Comparison of ENCODE assay signal across 29 mouse cellular contexts in genomic region chr2:153558464-153558863, GRCm38 (mm10). TPM values are rescaled to one million over a fixed set of nuclear protein-coding genes. Genes with fewer than 3 reads are reported as not detected.
DNase-seq lines count a peak whose midpoint lies in the region; ATAC-seq and TF ChIP-seq lines count a peak whose summit lies in the region.
"Had no signal": no experiment of that assay in that cellular context is flagged by ENCODE, and none has a peak within 500 bp of the region (broad histone marks: within the 10 kb centered on the region; RNA-seq: fewer than 3 reads in every experiment).

No protein-coding gene starts in this region.

- peak; percentile 72 for DNase-seq in MEL (ENCODE audit: low read depth, low spot score)
- no peak for DNase-seq in liver, postnatal 0 days
- no peak for DNase-seq in left cerebral cortex, postnatal 25 days (ENCODE audit: low spot score in 2 of 2)
- no peak for DNase-seq in adrenal gland, postnatal 25 days
- DNase-seq: adrenal gland, postnatal 14 days; cerebellum, adult 2 months; cerebellum, postnatal 14 days; gastrocnemius, adult 2 months; gastrocnemius, postnatal 36 days; heart, postnatal 14 days; kidney, adult 18-20 months; kidney, postnatal 25 days; lung, adult 18-20 months; lung, postnatal 4 days; thymus, postnatal 14 days had no signal

- peaks cover 0 to 32% of the 10 kb centered on the region in 2 experiments; a peak in 2 of 4 replicates for H3K36me3 ChIP-seq in MEL (ENCODE audit: control insufficient read depth in 1 of 2, insufficient read depth in 2 of 2, low read length in 2 of 2)
- no peaks in the 10 kb centered on the region for H3K36me3 ChIP-seq in liver, embryonic 12.5 days
- H3K36me3 ChIP-seq in liver, postnatal 0 days (replicated peaks; ENCODE audit: insufficient read depth, low read length) = no peaks in the 10 kb centered on the region
- H3K36me3 ChIP-seq: embryonic facial prominence, embryonic 12.5 days; G1E; hindbrain, embryonic 10.5 days; kidney, embryonic 15.5 days; limb, embryonic 12.5 days; midbrain, embryonic 12.5 days; neural tube, embryonic 13.5 days had no signal

- ATAC-seq in liver, embryonic 12.5 days = 0 out of 2 replicates have a peak, but pooled peaks have one; percentile 40
- peak; percentile 14; the same call in 1 of the 2 replicates for ATAC-seq in liver, postnatal 0 days
- peak; percentile 18; the same call in 1 of the 2 replicates for ATAC-seq in megakaryocyte-erythroid progenitor cell, adult 5-6 weeks (replicated peaks; ENCODE audit: low FRiP score, low TSS enrichment, poor library complexity, severe bottlenecking)
- ATAC-seq in granulocyte monocyte progenitor cell, adult 5-6 weeks (replicated peaks; ENCODE audit: poor library complexity, severe bottlenecking) = no peak
- ATAC-seq: forebrain, embryonic 14.5 days; hindbrain, embryonic 16.5 days; lung, postnatal 0 days; Patski had no signal

- H3K9me3 ChIP-seq in MEL (replicated peaks; ENCODE audit: insufficient read depth, low read length) = no peaks in the 10 kb centered on the region
- H3K9me3 ChIP-seq in liver, embryonic 12.5 days (replicated peaks) = no peaks in the 10 kb centered on the region
- no peaks in the 10 kb centered on the region for H3K9me3 ChIP-seq in liver, postnatal 0 days (ENCODE audit: low read length)
- H3K9me3 ChIP-seq: embryonic facial prominence, embryonic 12.5 days; G1E; hindbrain, embryonic 10.5 days; kidney, embryonic 15.5 days; midbrain, embryonic 12.5 days; neural tube, embryonic 13.5 days had no signal

- no peak for TF ChIP-seq CTCF in MEL (IDR thresholded peaks at IDR 0.05 in 2 of 3, conservative IDR thresholded peaks at IDR 0.05 in 1 of 3; ENCODE audit: control insufficient read depth in 1 of 3, insufficient read depth in 1 of 3, low read depth in 2 of 3, low read length in 3 of 3, poor library complexity in 1 of 3, severe bottlenecking in 1 of 3)
- no peak for TF ChIP-seq CTCF in liver, postnatal 0 days (IDR thresholded peaks at IDR 0.05; ENCODE audit: low read depth)

- peak overlapping the region; percentile 59 for H3K27ac ChIP-seq in MEL (ENCODE audit: control insufficient read depth, low read depth, low read length)
- peak overlapping the region; percentile 4 for H3K27ac ChIP-seq in liver, embryonic 12.5 days
- H3K27ac ChIP-seq in liver, postnatal 0 days (ENCODE audit: low read depth) = no peak overlapping the region
- H3K27ac ChIP-seq: embryonic facial prominence, embryonic 12.5 days; gastrocnemius, adult 2 months; hindbrain, embryonic 10.5 days; kidney, embryonic 15.5 days; limb, embryonic 12.5 days; midbrain, embryonic 12.5 days; neural tube, embryonic 13.5 days had no signal

- no peak overlapping the region for H3K4me2 ChIP-seq in liver, embryonic 12.5 days
- no peak overlapping the region for H3K4me2 ChIP-seq in liver, postnatal 0 days (ENCODE audit: low read depth, low read length)
- H3K4me2 ChIP-seq: embryonic facial prominence, embryonic 12.5 days; kidney, embryonic 15.5 days; limb, embryonic 12.5 days; midbrain, embryonic 12.5 days; neural tube, embryonic 13.5 days had no signal

- H3K27me3 ChIP-seq in MEL (ENCODE audit: control insufficient read depth in 1 of 2, insufficient read depth in 2 of 2, low read length in 2 of 2) = no peaks in the 10 kb centered on the region
- H3K27me3 ChIP-seq in liver, embryonic 12.5 days (replicated peaks) = no peaks in the 10 kb centered on the region
- no peaks in the 10 kb centered on the region for H3K27me3 ChIP-seq in liver, postnatal 0 days (ENCODE audit: insufficient read depth, low read length)
- H3K27me3 ChIP-seq: kidney, embryonic 15.5 days; Patski had no signal

- no peak for TF ChIP-seq RAD21 in MEL (IDR thresholded peaks at IDR 0.05; ENCODE audit: low read depth, low read length)

- H3K4me1 ChIP-seq in MEL (ENCODE audit: control insufficient read depth in 1 of 2, insufficient read depth in 2 of 2, low read length in 2 of 2) = peaks cover 19 to 51% of the 10 kb centered on the region in 2 experiments
- peaks cover 66% of the 10 kb centered on the region for H3K4me1 ChIP-seq in liver, embryonic 12.5 days
- peaks cover 26% of the 10 kb centered on the region for H3K4me1 ChIP-seq in liver, postnatal 0 days (ENCODE audit: insufficient read depth)

- peak overlapping the region; percentile 12 to 20 for H3K4me3 ChIP-seq in MEL (ENCODE audit: control insufficient read depth in 1 of 2, insufficient read depth in 1 of 2, low read depth in 2 of 2, low read length in 2 of 2)
- no peak overlapping the region for H3K4me3 ChIP-seq in liver, embryonic 12.5 days
- H3K4me3 ChIP-seq in liver, postnatal 0 days (ENCODE audit: low read depth, low read length) = no peak overlapping the region
- H3K4me3 ChIP-seq: embryonic facial prominence, embryonic 12.5 days; gastrocnemius, adult 2 months; hindbrain, embryonic 10.5 days; kidney, embryonic 15.5 days; limb, embryonic 12.5 days; midbrain, embryonic 12.5 days; neural tube, embryonic 13.5 days had no signal

- no peak for TF ChIP-seq POLR2A in MEL (IDR thresholded peaks at IDR 0.05; ENCODE audit: control insufficient read depth in 1 of 2, insufficient read depth in 1 of 2, low read depth in 1 of 2, low read length in 2 of 2, poor library complexity in 1 of 2)

- WGBS in liver, embryonic 12.5 days (ENCODE audit: insufficient replicate concordance) = 38% methylated on average over 6 of the region's 6 CpGs
- 41% methylated on average over 6 of the region's 6 CpGs for WGBS in liver, postnatal 0 days (ENCODE audit: insufficient replicate concordance)

- no peak for TF ChIP-seq EP300 in MEL (IDR thresholded peaks at IDR 0.05; ENCODE audit: low read depth in 1 of 2, low read length in 2 of 2)
- no peak for TF ChIP-seq EP300 in liver, postnatal 0 days (IDR thresholded peaks at IDR 0.05; ENCODE audit: low read depth)

- H3K9ac ChIP-seq in MEL (ENCODE audit: control insufficient read depth, low read depth, low read length, poor library complexity, severe bottlenecking) = peak overlapping the region; percentile 32
- no peak overlapping the region for H3K9ac ChIP-seq in liver, embryonic 12.5 days
- H3K9ac ChIP-seq in liver, postnatal 0 days (replicated peaks) = no peak overlapping the region
- H3K9ac ChIP-seq: embryonic facial prominence, embryonic 12.5 days; kidney, embryonic 15.5 days; limb, embryonic 12.5 days; midbrain, embryonic 12.5 days; neural tube, embryonic 13.5 days had no signal

- intact Hi-C loops in left cerebral cortex, postnatal 25 days (cut with DNase I) = no loop called here

- H3K79me2 ChIP-seq in MEL (ENCODE audit: control insufficient read depth, insufficient read depth, low read length, poor library complexity) = no peaks in the 10 kb centered on the region

TF ChIP-seq in MEL, 35 proteins besides CTCF, POLR2A, EP300 and RAD21:
- TF ChIP-seq ZMIZ1 (IDR thresholded peaks at IDR 0.05; ENCODE audit: low read depth, low read length) = no peak
- TF ChIP-seq TAL1 (IDR thresholded peaks at IDR 0.05; ENCODE audit: low read length) = peak; percentile 8; the same call in 1 of the 2 replicates
- no peak for TF ChIP-seq JUND (IDR thresholded peaks at IDR 0.05; ENCODE audit: low read depth, low read length)
- peak; percentile 38; the same call in 1 of the 2 replicates for TF ChIP-seq ELF1 (IDR thresholded peaks at IDR 0.05; ENCODE audit: low read depth, low read length)
- no peak for TF ChIP-seq MYB (IDR thresholded peaks at IDR 0.05; ENCODE audit: low read depth, low read length)

RNA-seq across cellular contexts. Expression of gene Nol4l, which starts 28.7 kb away (rescaled TPM):
- total RNA-seq in MEL (2012; rRNA removed) = 4.4 and 4.5 TPM in 2 replicates
- polyA plus RNA-seq in MEL (2012; ENCODE audit: insufficient read depth in 1 of 2, insufficient read length in 2 of 2, low read depth in 1 of 2, low replicate concordance in 2 of 2, missing spikeins in 1 of 2) = 1 to 10 TPM in 1 of 2 experiments, not detected in 1; 7.1 TPM
- 9.3 and 9.8 TPM in 2 replicates for polyA plus RNA-seq in liver, embryonic 12.5 days (2016; fragmentation: Nextera tagmentation; extraction: Ambion mirVana)
- 1.7 and 1.9 TPM in 2 replicates for polyA plus RNA-seq in liver, postnatal 0 days (2015; fragmentation: Nextera tagmentation; extraction: Ambion mirVana)
- 10.4 and 13.8 TPM in 2 replicates for total RNA-seq in megakaryocyte-erythroid progenitor cell, adult 5-6 weeks (2014; fragmentation: Nextera tagmentation)
- 4.2 and 13.3 TPM in 2 replicates for total RNA-seq in megakaryocyte-erythroid progenitor cell, adult 5-6 weeks (2017)
- 4.7 and 7.4 TPM in 2 replicates for total RNA-seq in granulocyte monocyte progenitor cell, adult 5-6 weeks (2014; fragmentation: Nextera tagmentation)
- 0.72 and 0.86 TPM in 2 replicates for total RNA-seq in granulocyte monocyte progenitor cell, adult 5-6 weeks (2017)
- total RNA-seq in left cerebral cortex, postnatal 25 days (2021) = 10 to 100 TPM; 45.0 to 48.4 TPM
- 12.7 and 16.1 TPM in 2 replicates for total RNA-seq in adrenal gland, postnatal 25 days (2021)

Comparison
In these comparisons a context has a peak if more than half of its experiments do, and no peak if none do; other contexts are left out.
1. H3K4me3 ChIP-seq: peak in MEL (2 of 2); none in liver, embryonic 12.5 days (single experiment) and liver, postnatal 0 days (single experiment).